Mouse (Mus musculus): ENCODE data around the gene Copz1. TPM values are rescaled to one million over a fixed set of nuclear protein-coding genes. Genes with fewer than 3 reads are reported as not detected.

Copz1 gene
- polyA plus RNA-seq, 1 experiment: 191 TPM

- Histone ChIP-seq H3K79me3 (ENCODE audit: low read depth) (peaks cover 6% of the 10 kb centered on the region), H3K36me3 (ENCODE audit: control insufficient read depth, insufficient read depth) (peaks cover 38% of the 10 kb centered on the region), H3K27me3 (ENCODE audit: control insufficient read depth, insufficient read depth, insufficient read length) (no peaks in the 10 kb centered on the region), H3K4me3 (ENCODE audit: insufficient read depth, poor library complexity, severe bottlenecking) (no peak overlapping the region), H3K79me2 (ENCODE audit: control insufficient read depth, insufficient read depth) (peaks cover 6% of the 10 kb centered on the region), H3ac (ENCODE audit: control insufficient read depth, insufficient read length, low read depth) (no peak overlapping the region)
- TF ChIP-seq MYOD1 (IDR thresholded peaks at IDR 0.05; ENCODE audit: control insufficient read depth, insufficient read length, low read depth) (no peak), CTCF (IDR thresholded peaks at IDR 0.05; ENCODE audit: control insufficient read depth, insufficient read depth, insufficient read length) (peak; percentile 83)
Measured at GRCm38 (mm10) chr15:103250195-103250740, 22.2 kb upstream of the Copz1 start.

GRCm38 (mm10) chr15:103251595-103251994 lies 20.9 kb upstream of the Copz1 start:
- TF ChIP-seq MYOD1 (IDR thresholded peaks at IDR 0.05; ENCODE audit: control insufficient read depth, insufficient read length, low read depth) (no peak), MAX (IDR thresholded peaks at IDR 0.05) (no peak), CTCF (IDR thresholded peaks at IDR 0.05; ENCODE audit: control insufficient read depth, insufficient read depth, insufficient read length) (no peak), CEBPB (IDR thresholded peaks at IDR 0.05; ENCODE audit: low read depth) (no peak), FOSL1 (IDR thresholded peaks at IDR 0.05; ENCODE audit: insufficient read depth, low read length, poor library complexity, severe bottlenecking) (no peak), MYOG (IDR thresholded peaks at IDR 0.05; ENCODE audit: control insufficient read depth, extremely low read depth, insufficient read length) (no peak), USF1 (IDR thresholded peaks at IDR 0.05; ENCODE audit: low read depth) (no peak)
- Histone ChIP-seq H3K27me3 (ENCODE audit: control insufficient read depth, insufficient read depth, insufficient read length) (no peaks in the 10 kb centered on the region), H3K4me3 (ENCODE audit: insufficient read depth, poor library complexity, severe bottlenecking) (no peak overlapping the region), H3ac (ENCODE audit: control insufficient read depth, insufficient read length, low read depth) (no peak overlapping the region), H3K36me3 (ENCODE audit: control insufficient read depth, insufficient read depth) (peaks cover 25% of the 10 kb centered on the region), H3K79me2 (ENCODE audit: control insufficient read depth, insufficient read depth) (no peaks in the 10 kb centered on the region), H3K79me3 (ENCODE audit: low read depth) (no peaks in the 10 kb centered on the region)

GRCm38 (mm10) chr15:103252660-103253059 lies 19.9 kb upstream of the Copz1 start:
- H3K4me3 ChIP-seq (ENCODE audit: insufficient read depth, poor library complexity, severe bottlenecking): no peak overlapping the region

GRCm38 (mm10) chr15:103253352-103253751 lies 19.2 kb upstream of the Copz1 start:
- Histone ChIP-seq H3K79me2 (ENCODE audit: control insufficient read depth, insufficient read depth) (no peaks in the 10 kb centered on the region), H3K4me3 (ENCODE audit: insufficient read depth, poor library complexity, severe bottlenecking) (no peak overlapping the region), H3K27me3 (ENCODE audit: control insufficient read depth, insufficient read depth, insufficient read length) (no peaks in the 10 kb centered on the region), H3K36me3 (ENCODE audit: control insufficient read depth, insufficient read depth) (peaks cover 8% of the 10 kb centered on the region), H3K79me3 (ENCODE audit: low read depth) (no peaks in the 10 kb centered on the region), H3ac (ENCODE audit: control insufficient read depth, insufficient read length, low read depth) (no peak overlapping the region)
- no peak for TF ChIP-seq FOSL1 (IDR thresholded peaks at IDR 0.05; ENCODE audit: insufficient read depth, low read length, poor library complexity, severe bottlenecking)
- no peak for TF ChIP-seq MYOG (IDR thresholded peaks at IDR 0.05; ENCODE audit: control insufficient read depth, extremely low read depth, insufficient read length)
- no peak for TF ChIP-seq CEBPB (IDR thresholded peaks at IDR 0.05; ENCODE audit: low read depth)
- no peak for TF ChIP-seq CTCF (IDR thresholded peaks at IDR 0.05; ENCODE audit: control insufficient read depth, insufficient read depth, insufficient read length)
- TF ChIP-seq MYOD1 (IDR thresholded peaks at IDR 0.05; ENCODE audit: control insufficient read depth, insufficient read length, low read depth): no peak

More at GRCm38 (mm10) chr15:103252660-103253059, 19.9 kb upstream of the Copz1 start:
- H3ac ChIP-seq (ENCODE audit: control insufficient read depth, insufficient read length, low read depth): no peak overlapping the region
- H3K79me2 ChIP-seq (ENCODE audit: control insufficient read depth, insufficient read depth): no peaks in the 10 kb centered on the region
- TF ChIP-seq CTCF (IDR thresholded peaks at IDR 0.05; ENCODE audit: control insufficient read depth, insufficient read depth, insufficient read length): no peak
- peaks cover 15% of the 10 kb centered on the region for H3K36me3 ChIP-seq (ENCODE audit: control insufficient read depth, insufficient read depth)
- H3K27me3 ChIP-seq (ENCODE audit: control insufficient read depth, insufficient read depth, insufficient read length): no peaks in the 10 kb centered on the region
- H3K79me3 ChIP-seq (ENCODE audit: low read depth): no peaks in the 10 kb centered on the region

- no peaks in the 10 kb centered on the region for H3K79me2 ChIP-seq (ENCODE audit: control insufficient read depth, insufficient read depth)
- H3K79me3 ChIP-seq (ENCODE audit: low read depth): no peaks in the 10 kb centered on the region
- no peak overlapping the region for H3K4me3 ChIP-seq (ENCODE audit: insufficient read depth, poor library complexity, severe bottlenecking)
- H3ac ChIP-seq (ENCODE audit: control insufficient read depth, insufficient read length, low read depth): peak overlapping the region; percentile 14
- TF ChIP-seq CEBPB (IDR thresholded peaks at IDR 0.05; ENCODE audit: low read depth) (no peak), MYOG (IDR thresholded peaks at IDR 0.05; ENCODE audit: control insufficient read depth, extremely low read depth, insufficient read length) (no peak), USF1 (IDR thresholded peaks at IDR 0.05; ENCODE audit: low read depth) (no peak)
- H3K27me3 ChIP-seq (ENCODE audit: control insufficient read depth, insufficient read depth, insufficient read length): no peaks in the 10 kb centered on the region
- H3K36me3 ChIP-seq (ENCODE audit: control insufficient read depth, insufficient read depth): no peaks in the 10 kb centered on the region
Measured at GRCm38 (mm10) chr15:103255169-103255568, 17.3 kb upstream of the Copz1 start.

GRCm38 (mm10) chr15:103256210-103256986 lies 16.1 kb upstream of the Copz1 start:
- Histone ChIP-seq H3K36me3 (ENCODE audit: control insufficient read depth, insufficient read depth) (no peaks in the 10 kb centered on the region), H3K27me3 (ENCODE audit: control insufficient read depth, insufficient read depth, insufficient read length) (no peaks in the 10 kb centered on the region), H3K79me2 (ENCODE audit: control insufficient read depth, insufficient read depth) (no peaks in the 10 kb centered on the region), H3K4me3 (ENCODE audit: insufficient read depth, poor library complexity, severe bottlenecking) (no peak overlapping the region), H3K79me3 (ENCODE audit: low read depth) (no peaks in the 10 kb centered on the region), H3ac (ENCODE audit: control insufficient read depth, insufficient read length, low read depth) (no peak overlapping the region)
- no peak for TF ChIP-seq USF1 (IDR thresholded peaks at IDR 0.05; ENCODE audit: low read depth)
- no peak for TF ChIP-seq CTCF (IDR thresholded peaks at IDR 0.05; ENCODE audit: control insufficient read depth, insufficient read depth, insufficient read length)
- TF ChIP-seq MYOG (IDR thresholded peaks at IDR 0.05; ENCODE audit: control insufficient read depth, extremely low read depth, insufficient read length): no peak
- TF ChIP-seq CEBPB (IDR thresholded peaks at IDR 0.05; ENCODE audit: low read depth): no peak
- TF ChIP-seq FOSL1 (IDR thresholded peaks at IDR 0.05; ENCODE audit: insufficient read depth, low read length, poor library complexity, severe bottlenecking): no peak
- TF ChIP-seq MAX (IDR thresholded peaks at IDR 0.05): no peak
- TF ChIP-seq MYOD1 (IDR thresholded peaks at IDR 0.05; ENCODE audit: control insufficient read depth, insufficient read length, low read depth): no peak

All from C2C12 (cell line).